Mouse (Mus musculus) cerebellum, adult 18-20 months (tissue): ENCODE data around the gene Slc39a5.
A peak's percentile ranks its signal among the peaks of the same experiment; 100 is the strongest.

Experiments
- DNase-seq, 2 experiments: peaks; one replicate each; pipeline ENCODE4 v3.0.0; 2021

The Slc39a5 gene

DNA sequence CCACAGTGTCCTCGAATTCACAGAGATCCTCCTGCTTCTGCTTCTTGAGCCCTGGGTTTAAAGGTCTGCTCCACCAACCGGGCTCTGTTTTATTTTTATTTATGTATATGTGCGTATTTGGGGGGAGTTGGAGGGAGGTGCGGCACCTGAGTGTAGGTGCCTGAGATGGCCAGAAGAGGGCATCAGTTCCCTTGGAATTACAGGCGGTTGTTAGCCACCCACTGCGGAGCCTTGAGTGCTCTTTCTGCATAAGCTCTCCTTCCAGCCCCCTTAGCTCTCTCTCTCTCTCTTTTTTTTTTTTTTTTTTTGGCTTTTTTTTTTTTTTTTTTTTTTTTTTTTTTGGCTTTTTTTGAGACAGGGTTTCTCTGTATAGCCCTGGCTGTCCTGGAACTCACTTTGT is 26.6 kb downstream of the Slc39a5 start:
- DNase-seq: no peak

DNA sequence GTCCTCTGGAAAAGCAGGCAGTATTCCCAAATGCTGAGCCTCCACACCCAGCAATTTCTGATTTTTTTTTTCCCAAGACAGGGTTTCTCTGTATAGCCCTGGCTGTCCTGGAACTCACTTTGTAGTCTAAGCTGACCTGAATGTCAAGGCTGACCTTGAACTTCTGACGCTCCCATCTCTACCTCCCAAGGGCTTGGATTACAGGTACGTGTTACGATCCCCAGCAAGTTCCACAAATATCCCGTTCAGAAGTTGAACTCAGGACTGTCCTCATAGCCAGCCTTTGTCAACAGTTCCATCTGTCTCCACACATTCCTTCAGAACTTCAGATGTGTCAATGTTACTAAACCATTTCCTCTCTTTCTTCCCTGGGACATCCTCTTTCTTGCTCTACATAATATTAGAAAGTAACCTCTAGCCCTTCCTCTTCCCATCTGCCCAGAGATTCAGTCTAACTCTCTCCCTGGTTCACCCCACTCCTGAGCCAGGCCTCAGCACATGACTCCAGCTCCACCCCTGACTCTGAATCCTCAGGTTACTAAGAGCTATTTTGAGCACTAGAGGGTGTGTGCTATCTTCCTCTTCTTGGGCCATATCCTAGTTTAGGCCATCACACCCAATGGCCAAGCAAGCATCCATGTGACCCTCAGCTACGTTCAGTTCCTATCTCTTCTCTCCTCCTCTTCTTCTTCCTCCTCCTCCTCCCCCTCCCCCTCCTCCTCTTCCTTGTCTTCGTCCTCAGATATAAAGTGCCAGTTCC is 27.9 kb downstream of the Slc39a5 start:
- no peak for DNase-seq

DNA sequence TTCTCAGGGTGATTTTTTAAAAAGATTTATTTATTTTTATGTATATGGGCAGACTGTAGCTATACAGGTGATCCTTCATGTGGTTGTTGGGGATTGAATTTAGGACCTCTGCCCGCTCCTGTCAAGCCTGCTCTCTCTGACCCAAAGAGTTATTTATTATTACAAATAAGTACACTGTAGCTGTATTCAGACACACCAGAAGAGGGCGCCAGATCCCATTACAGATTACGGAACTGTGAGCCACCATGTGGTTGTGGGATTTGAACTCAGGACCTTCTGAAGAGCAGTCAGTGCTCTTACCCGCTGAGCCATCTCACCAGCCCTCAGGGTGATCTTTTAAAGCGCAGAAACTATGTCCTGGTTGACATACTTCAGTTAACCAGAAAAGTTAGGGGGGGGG is 28.9 kb downstream of the Slc39a5 start:
- DNase-seq: no peak

DNA sequence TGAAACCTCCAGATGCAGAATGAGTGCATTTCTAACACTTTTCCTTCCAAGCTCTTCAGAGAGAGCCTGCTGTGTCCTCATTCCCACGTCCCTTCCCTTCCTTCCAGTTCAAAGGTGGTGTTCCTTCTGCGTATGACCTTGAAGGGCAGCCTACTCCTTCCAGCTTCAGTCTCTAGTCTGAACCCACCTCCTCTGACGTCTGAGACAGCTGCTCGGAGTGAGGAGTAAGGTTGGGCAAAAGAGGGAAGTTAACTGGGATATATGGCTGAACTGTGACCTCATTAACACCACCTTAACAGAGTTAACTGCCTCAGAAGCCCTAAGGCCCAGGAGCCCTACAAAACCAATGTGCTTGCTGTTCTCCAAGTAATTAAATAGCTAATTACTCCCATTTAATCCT is 30.4 kb downstream of the Slc39a5 start:
- DNase-seq: no peak

- DNase-seq: no peak
Observed at GRCm38 (mm10) chr10:128370021-128370420, 31.0 kb downstream of the Slc39a5 start.

DNA sequence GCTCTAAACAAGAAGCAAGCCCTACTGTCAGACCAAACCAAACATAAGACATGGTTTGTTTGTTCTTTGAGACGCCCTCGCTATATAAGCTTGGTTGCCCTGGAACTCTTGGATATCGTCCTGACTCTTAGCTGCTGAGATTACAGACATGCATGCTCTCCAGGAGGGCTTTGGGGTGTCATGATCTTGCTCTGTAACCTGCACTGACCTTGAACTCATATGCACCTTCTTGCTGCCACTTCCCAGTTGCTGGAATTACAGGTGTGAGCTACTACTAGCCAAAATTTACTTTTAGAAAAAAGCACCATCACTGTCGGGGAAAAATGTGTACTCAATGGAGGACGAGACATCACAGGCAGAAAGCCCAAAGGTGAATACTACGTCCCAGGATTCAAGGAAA is 31.4 kb downstream of the Slc39a5 start:
- no peak for DNase-seq

DNA sequence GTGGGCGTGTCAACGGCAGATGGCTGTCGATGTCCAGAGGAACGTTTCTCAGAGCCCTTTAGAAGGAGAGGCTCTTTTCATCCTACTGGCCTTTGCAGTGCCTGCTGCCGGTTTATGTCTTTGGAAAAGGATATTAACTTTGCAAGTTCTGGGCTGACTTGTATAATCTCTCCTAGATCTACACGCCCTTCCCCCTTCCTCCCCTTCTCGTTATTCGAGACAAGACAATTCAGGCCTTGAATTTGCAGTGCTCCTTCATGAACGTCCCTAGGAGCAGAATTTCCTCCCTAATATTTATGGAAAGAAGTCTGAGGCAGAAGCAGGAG is 31.8 kb downstream of the Slc39a5 start:
- no peak for DNase-seq

DNA sequence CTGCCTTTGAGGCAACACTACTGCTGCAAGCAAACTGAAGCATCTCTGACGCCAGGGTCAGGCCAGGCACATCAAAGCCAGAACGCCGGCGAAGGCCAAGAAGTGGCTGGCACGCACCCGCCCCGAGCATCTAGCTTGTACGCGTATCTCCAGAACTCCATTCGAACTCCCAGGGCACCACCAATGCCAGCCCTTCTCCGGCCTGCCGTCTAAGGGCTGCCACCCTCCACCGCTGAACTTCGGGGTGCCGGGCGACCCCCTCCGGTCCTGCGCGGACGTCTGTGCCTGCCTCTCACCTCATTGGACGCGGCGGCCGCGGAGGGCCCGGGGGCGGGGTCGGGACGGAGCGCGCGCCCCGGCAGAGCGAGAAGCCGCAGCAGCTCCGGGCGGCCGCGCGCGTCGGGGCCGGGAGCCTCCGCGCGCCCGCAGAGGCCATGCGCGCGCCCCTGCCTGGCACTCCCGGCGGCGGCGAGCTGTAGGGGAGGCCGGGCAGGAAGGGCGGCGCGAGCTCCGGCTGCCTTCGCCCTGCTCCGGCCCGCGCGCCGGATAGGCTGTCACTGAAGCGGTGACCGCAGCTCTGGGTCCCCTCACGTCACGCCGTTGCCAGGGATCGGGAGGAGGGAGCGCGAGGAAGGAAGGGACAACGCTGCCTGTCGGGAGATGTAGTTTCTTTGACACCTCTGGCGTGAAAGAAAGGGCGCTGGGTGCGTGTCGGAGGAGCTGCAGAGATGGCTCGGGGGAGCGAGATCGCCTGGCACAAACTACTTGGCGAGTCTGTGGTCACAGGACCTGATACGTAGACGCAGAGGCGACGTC is 32.4 kb downstream of the Slc39a5 start, which contains the start of gene Coq10a:
Coq10a (minus strand) TSS at position 596 of the 816 bp plus-strand sequence.
- peak; percentile 93 to 98 for DNase-seq

DNA sequence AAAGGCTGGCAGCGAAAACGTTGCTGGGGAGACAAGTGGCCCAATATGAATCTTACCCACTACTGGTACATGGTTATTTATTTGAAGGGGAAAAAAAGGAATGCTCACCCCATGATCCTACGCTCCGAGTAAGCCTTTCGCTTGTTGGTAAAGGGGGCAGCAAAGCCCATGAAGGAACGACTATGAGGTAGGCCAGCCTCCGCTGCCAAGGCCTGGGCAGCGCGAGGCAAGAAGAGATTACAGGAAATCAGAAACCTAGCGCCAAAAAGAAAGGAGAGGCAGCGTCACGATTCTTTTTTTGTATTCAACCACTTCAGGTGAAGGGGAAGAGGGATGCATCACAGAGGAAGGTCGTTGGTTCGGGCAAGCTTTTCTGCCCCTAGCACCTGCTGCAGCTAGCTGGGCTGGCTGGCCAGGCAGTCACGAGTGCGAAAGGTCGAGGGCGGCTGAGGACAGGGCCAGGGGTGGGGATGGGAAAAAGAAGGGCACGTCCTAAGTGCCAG is 33.1 kb downstream of the Slc39a5 start:
- DNase-seq: peak in 1 of 2 experiments; percentile 22

- peak; percentile 41 to 43 for DNase-seq
Observed at GRCm38 (mm10) chr10:128362568-128362967, 38.5 kb downstream of the Slc39a5 start.

- no peak for DNase-seq
Observed at GRCm38 (mm10) chr10:128361836-128362235, 39.2 kb downstream of the Slc39a5 start.

DNA sequence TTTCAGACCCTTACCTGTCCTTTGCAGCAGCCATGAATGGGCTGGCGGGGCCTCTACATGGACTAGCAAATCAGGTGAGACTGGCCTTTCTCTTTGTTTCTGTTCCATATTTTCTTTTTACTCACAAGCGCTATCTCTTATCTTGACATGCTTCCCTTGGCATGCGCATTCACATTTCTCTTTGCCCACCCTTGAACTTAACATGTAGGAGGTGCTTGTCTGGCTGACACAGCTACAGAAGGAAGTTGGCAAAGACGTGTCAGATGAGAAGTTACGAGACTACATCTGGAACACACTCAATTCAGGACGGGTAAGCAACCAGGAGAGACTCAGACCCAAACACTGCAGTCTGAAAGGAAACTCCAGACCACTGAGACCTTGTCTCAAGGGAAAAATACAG is 41.8 kb downstream of the Slc39a5 start:
- no peak for DNase-seq

DNA sequence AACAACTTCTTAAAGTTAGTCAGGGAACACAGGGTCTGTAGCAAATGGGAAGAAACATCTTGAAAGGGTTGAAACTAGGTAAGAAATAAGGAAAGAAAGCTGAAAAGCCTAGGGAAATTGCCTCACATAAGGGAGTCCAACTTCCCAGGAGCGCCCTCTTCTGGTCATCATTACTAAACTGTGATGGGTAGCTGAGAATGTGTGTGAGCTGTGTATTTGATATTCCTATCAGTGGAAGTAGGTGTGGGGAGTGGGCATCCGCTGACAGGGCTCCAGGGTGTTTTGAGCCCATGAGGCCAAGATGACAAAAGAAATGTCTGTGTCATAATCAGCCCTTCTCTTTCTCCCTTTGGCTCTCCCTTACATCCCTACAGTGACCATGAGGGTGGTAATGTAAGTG is 42.2 kb downstream of the Slc39a5 start:
- DNase-seq: peak; percentile 61 to 70

- no peak for DNase-seq
Observed at GRCm38 (mm10) chr10:128347541-128347940, 53.5 kb downstream of the Slc39a5 start.
